Mouse (Mus musculus) heart, embryonic 16.5 days (tissue): Measurements from ENCODE around the gene Mfsd2a. TPM values are rescaled to one million over a fixed set of nuclear protein-coding genes. Genes with fewer than 3 reads are reported as not detected.

ENCODE experiments used
- ATAC-seq: fragments of 200-750 bp; cut with Nextera tagmentation; replicated peaks from 2 replicates; pipeline ENCODE4 v1.8.0; 2017; ENCODE audit warnings: moderate number of reproducible peaks; ENCODE audit not compliant: insufficient read depth, low FRiP score; ENCODE audit errors: extremely low read depth
- H3K27ac ChIP-seq: fragments of 300-500 bp; sonication (generic); 2 replicates; pipeline ENCODE4 v1.5.1; 2014; ENCODE audit warnings: mild to moderate bottlenecking, low read length, control low read depth, moderate library complexity
- H3K27me3 ChIP-seq: fragments of 300-500 bp; sonication (generic); 2 replicates; pipeline ENCODE4 v1.6.1; 2014; ENCODE audit warnings: low read length, mixed read lengths; ENCODE audit not compliant: control insufficient read depth, insufficient read depth
- H3K36me3 ChIP-seq: fragments of 300-500 bp; sonication (generic); 2 replicates; pipeline ENCODE4 v1.6.1; 2014; ENCODE audit not compliant: control insufficient read depth, insufficient read depth
- H3K4me1 ChIP-seq: fragments of 300-500 bp; sonication (generic); 2 replicates; pipeline ENCODE4 v1.6.1; 2014; ENCODE audit warnings: low read length, mixed read lengths; ENCODE audit not compliant: control insufficient read depth, insufficient read depth
- H3K4me2 ChIP-seq: fragments of 300-500 bp; sonication (generic); 2 replicates; pipeline ENCODE4 v1.6.1; 2014; ENCODE audit warnings: low read depth, mild to moderate bottlenecking, control low read depth, low read length
- H3K4me3 ChIP-seq: fragments of 300-500 bp; sonication (generic); 2 replicates; pipeline ENCODE4 v1.5.1; 2014; ENCODE audit warnings: mild to moderate bottlenecking, control low read depth, low read length
- H3K9ac ChIP-seq: fragments of 300-500 bp; sonication (generic); 2 replicates; pipeline ENCODE4 v1.6.1; 2014; ENCODE audit warnings: low read length, control low read depth
- H3K9me3 ChIP-seq: fragments of 300-500 bp; sonication (generic); replicated peaks from 2 replicates; pipeline ENCODE4 v1.6.1; 2016; ENCODE audit warnings: low read length; ENCODE audit not compliant: control insufficient read depth
- WGBS: fragments of 180-500 bp; shearing (Covaris S2); extraction: QIAGEN DNeasy Blood & Tissue Kit; methylation state at CpG from one replicate; pipeline ENCODE4 v1.1.7; 2014; 5-methylcytosine and 5-hydroxymethylcytosine counted together
- polyA plus RNA-seq: library from polyadenylated mRNA; unstranded; fragments of >200 nt; fragmentation: Nextera tagmentation; extraction: Ambion mirVana; gene quantifications from 2 replicates; pipeline ENCODE4 v1.2.1, GENCODE M21; 2015

The Mfsd2a gene
- polyA plus RNA-seq, 1 experiment from 2014 or later: 0.80 TPM

- no peak overlapping the region for H3K4me2 ChIP-seq
- H3K9ac ChIP-seq: no peak overlapping the region
- H3K9me3 ChIP-seq: no peaks in the 10 kb centered on the region
- H3K4me3 ChIP-seq: no peak overlapping the region
- peaks cover 19% of the 10 kb centered on the region for H3K27me3 ChIP-seq
- no peak overlapping the region for H3K27ac ChIP-seq
- H3K36me3 ChIP-seq: no peaks in the 10 kb centered on the region
- 59% methylated on average over 7 of the region's 7 CpGs for WGBS
- H3K4me1 ChIP-seq: no peaks in the 10 kb centered on the region
- no peak for ATAC-seq
Measured at GRCm38 (mm10) chr4:122981238-122981637, 20.2 kb upstream of the Mfsd2a start.

GRCm38 (mm10) chr4:122980684-122981083, 19.7 kb upstream of the Mfsd2a start:
- WGBS: 68% methylated on average over 2 of the region's 2 CpGs
- H3K4me1 ChIP-seq: no peaks in the 10 kb centered on the region
- no peak overlapping the region for H3K4me3 ChIP-seq
- no peak overlapping the region for H3K4me2 ChIP-seq
- no peak overlapping the region for H3K9ac ChIP-seq
- no peak for ATAC-seq
- H3K27ac ChIP-seq: no peak overlapping the region
- no peaks in the 10 kb centered on the region for H3K36me3 ChIP-seq
- H3K27me3 ChIP-seq: peaks cover 19% of the 10 kb centered on the region
- H3K9me3 ChIP-seq: no peaks in the 10 kb centered on the region

- Histone ChIP-seq H3K36me3 (no peaks in the 10 kb centered on the region), H3K9ac (no peak overlapping the region), H3K4me3 (no peak overlapping the region), H3K4me2 (no peak overlapping the region), H3K9me3 (no peaks in the 10 kb centered on the region), H3K27me3 (peaks cover 19% of the 10 kb centered on the region), H3K4me1 (no peaks in the 10 kb centered on the region), H3K27ac (no peak overlapping the region)
- no peak for ATAC-seq
- 62% methylated on average over 3 of the region's 3 CpGs for WGBS
Measured at GRCm38 (mm10) chr4:122979826-122980225, 18.8 kb upstream of the Mfsd2a start.

- no peak for ATAC-seq
- H3K36me3 ChIP-seq: no peaks in the 10 kb centered on the region
Measured at GRCm38 (mm10) chr4:122978850-122979249, 17.9 kb upstream of the Mfsd2a start.

GRCm38 (mm10) chr4:122976885-122977284, 15.9 kb upstream of the Mfsd2a start:
- no peak for ATAC-seq
- H3K27ac ChIP-seq: no peak overlapping the region
- H3K9ac ChIP-seq: no peak overlapping the region
- H3K27me3 ChIP-seq: no peaks in the 10 kb centered on the region; the same call in 1 of the 2 replicates
- 75% methylated on average over 4 of the region's 4 CpGs for WGBS
- no peaks in the 10 kb centered on the region for H3K9me3 ChIP-seq
- no peaks in the 10 kb centered on the region for H3K36me3 ChIP-seq
- no peak overlapping the region for H3K4me2 ChIP-seq
- no peak overlapping the region for H3K4me3 ChIP-seq
- no peaks in the 10 kb centered on the region for H3K4me1 ChIP-seq

More at GRCm38 (mm10) chr4:122978850-122979249, 17.9 kb upstream of the Mfsd2a start:
- H3K4me3 ChIP-seq: no peak overlapping the region
- no peaks in the 10 kb centered on the region for H3K9me3 ChIP-seq
- H3K27ac ChIP-seq: no peak overlapping the region
- WGBS: 74% methylated on average over 2 of the region's 2 CpGs
- H3K4me1 ChIP-seq: no peaks in the 10 kb centered on the region
- no peak overlapping the region for H3K4me2 ChIP-seq
- no peak overlapping the region for H3K9ac ChIP-seq
- peaks cover 11% of the 10 kb centered on the region for H3K27me3 ChIP-seq

DNA sequence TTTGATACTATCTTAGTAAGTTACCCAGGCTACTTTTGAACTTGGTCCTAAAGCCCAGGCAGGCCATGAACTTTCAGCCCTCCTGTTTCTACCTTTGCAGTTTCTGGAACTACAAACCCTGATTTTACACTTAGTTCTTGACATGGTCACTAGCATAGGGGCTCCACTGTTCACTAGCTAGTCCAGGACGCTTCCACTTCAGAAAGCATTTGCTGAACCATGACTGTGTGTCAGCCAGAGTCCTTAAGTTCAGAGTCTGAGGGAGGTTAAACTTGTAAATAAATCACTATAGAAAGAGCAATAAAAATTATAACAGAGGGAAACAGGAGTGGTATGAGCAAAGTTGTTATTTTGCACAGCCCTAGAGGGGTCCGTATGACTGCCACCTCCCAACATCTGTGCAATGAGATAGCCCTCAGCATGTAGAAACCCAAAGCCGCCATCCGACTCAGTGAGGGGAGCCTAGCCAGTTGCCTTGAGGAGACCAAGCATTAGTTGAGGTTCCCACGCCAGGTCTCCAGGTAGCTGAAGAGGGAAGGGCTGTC, 14.1 kb upstream of the Mfsd2a start:
- Histone ChIP-seq H3K4me3 (no peak overlapping the region), H3K4me1 (no peaks in the 10 kb centered on the region), H3K9me3 (no peaks in the 10 kb centered on the region), H3K4me2 (no peak overlapping the region), H3K27me3 (peaks cover 3% of the 10 kb centered on the region; the same call in 1 of the 2 replicates), H3K27ac (no peak overlapping the region), H3K36me3 (no peaks in the 10 kb centered on the region), H3K9ac (no peak overlapping the region)
- ATAC-seq: no peak
- 82% methylated on average over 5 of the region's 5 CpGs for WGBS

DNA sequence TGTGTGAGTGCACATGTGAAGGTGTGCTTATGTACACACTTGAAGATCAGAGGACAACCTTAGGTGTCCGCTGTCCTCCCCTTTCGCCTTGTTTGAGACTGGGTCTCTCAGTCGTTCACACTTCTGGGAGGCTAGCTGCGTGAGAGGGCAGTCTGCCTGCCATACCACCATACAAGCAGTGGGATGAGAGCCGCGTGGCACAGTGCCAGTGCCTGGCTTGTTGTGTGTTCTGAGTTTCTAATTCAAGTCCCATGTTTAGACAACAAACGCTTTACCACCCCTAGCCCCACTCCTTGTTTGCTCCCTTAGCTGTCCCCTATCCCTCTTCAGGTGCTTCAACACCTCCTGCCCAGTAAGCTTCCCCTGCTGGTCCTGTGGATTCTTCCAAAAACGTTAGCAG, 11.1 kb upstream of the Mfsd2a start:
- H3K4me1 ChIP-seq: no peaks in the 10 kb centered on the region
- no peak for ATAC-seq
- no peaks in the 10 kb centered on the region for H3K9me3 ChIP-seq
- H3K27ac ChIP-seq: no peak overlapping the region
- H3K4me2 ChIP-seq: no peak overlapping the region
- no peak overlapping the region for H3K9ac ChIP-seq
- WGBS: 55% methylated on average over 8 of the region's 8 CpGs
- peaks cover 3% of the 10 kb centered on the region; the same call in 1 of the 2 replicates for H3K27me3 ChIP-seq
- H3K4me3 ChIP-seq: no peak overlapping the region
- no peaks in the 10 kb centered on the region for H3K36me3 ChIP-seq

DNA sequence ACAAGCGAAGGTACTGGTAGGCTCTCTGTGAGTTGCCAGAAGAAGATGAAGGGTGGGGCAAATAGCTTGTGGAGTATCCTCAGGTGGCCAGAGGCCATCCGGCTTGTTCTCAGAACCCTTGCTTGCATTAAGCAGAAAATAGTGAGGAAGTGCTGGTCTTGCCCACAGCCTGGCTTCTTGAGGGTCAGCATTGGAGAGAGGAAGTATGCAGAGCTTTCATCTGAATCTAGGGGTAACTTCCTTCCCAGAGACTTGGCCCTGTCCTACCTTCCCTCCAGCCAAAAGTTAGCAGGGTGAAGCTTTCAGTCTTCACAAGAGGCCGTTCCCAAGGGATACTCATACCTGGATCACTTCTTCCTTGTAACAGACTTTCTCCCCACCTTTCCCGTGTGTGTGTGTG, 10.7 kb upstream of the Mfsd2a start:
- ATAC-seq: no peak
- peaks cover 3% of the 10 kb centered on the region; the same call in 1 of the 2 replicates for H3K27me3 ChIP-seq
- H3K36me3 ChIP-seq: no peaks in the 10 kb centered on the region
- no peaks in the 10 kb centered on the region for H3K9me3 ChIP-seq
- H3K4me1 ChIP-seq: no peaks in the 10 kb centered on the region
- H3K4me2 ChIP-seq: no peak overlapping the region
- H3K9ac ChIP-seq: no peak overlapping the region
- H3K27ac ChIP-seq: no peak overlapping the region
- 68% methylated on average over 4 of the region's 4 CpGs for WGBS
- no peak overlapping the region for H3K4me3 ChIP-seq

DNA sequence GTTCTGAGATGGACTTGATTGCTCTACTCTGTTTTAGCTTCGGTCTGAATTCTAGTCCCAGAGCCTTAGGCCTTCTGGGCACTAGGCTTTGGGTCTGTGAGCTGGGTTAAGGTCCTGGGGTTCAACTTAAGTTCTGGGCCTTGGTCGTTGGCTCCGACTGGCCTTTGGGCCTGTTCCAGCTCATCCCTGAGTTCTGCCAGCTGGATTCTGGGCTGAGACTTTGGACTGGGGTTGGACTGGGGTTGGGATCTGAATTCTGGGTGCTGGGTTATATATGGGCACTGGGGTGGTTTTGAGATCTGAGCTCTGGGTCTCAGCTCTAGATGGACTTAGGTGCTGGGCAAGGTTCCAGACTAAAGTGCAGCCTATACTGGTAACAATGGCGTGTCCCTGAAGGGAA, 10.2 kb upstream of the Mfsd2a start:
- no peak overlapping the region for H3K9ac ChIP-seq
- no peaks in the 10 kb centered on the region for H3K36me3 ChIP-seq
- H3K4me3 ChIP-seq: no peak overlapping the region
- H3K27ac ChIP-seq: no peak overlapping the region
- peaks cover 3% of the 10 kb centered on the region; the same call in 1 of the 2 replicates for H3K27me3 ChIP-seq
- H3K4me1 ChIP-seq: no peaks in the 10 kb centered on the region
- 73% methylated on average over 4 of the region's 4 CpGs for WGBS
- no peak for ATAC-seq
- H3K9me3 ChIP-seq: no peaks in the 10 kb centered on the region
- no peak overlapping the region for H3K4me2 ChIP-seq
